Mouse (Mus musculus): ENCODE data around the gene Gm11937. TPM values are rescaled to one million over a fixed set of nuclear protein-coding genes. Genes with fewer than 3 reads are reported as not detected.

The Gm11937 gene
- total RNA-seq, 2 experiments from 2014 or later, result not detected

GRCm38 (mm10) chr11:99585096-99585495, 24.9 kb downstream of the Gm11937 start:
- DNase-seq (ENCODE audit: low spot score), result no peak
- intact Hi-C loops (cut with DNase I), result no loop called here

GRCm38 (mm10) chr11:99583245-99583704, 26.7 kb downstream of the Gm11937 start, which contains the start of gene Krtap1-4:
Krtap1-4 (minus strand) TSS chr11:99583654.
- intact Hi-C loops (cut with DNase I), result no loop called here
- DNase-seq (ENCODE audit: low spot score), result no peak

- DNase-seq (ENCODE audit: low spot score), result no peak
- intact Hi-C loops (cut with DNase I), result no loop called here
Observed at GRCm38 (mm10) chr11:99581564-99581963, 28.4 kb downstream of the Gm11937 start.

- intact Hi-C loops (cut with DNase I), result no loop called here
- DNase-seq (ENCODE audit: low spot score), result no peak
Observed at GRCm38 (mm10) chr11:99581051-99581450, 28.9 kb downstream of the Gm11937 start.

GRCm38 (mm10) chr11:99580636-99581035, 29.4 kb downstream of the Gm11937 start, which contains the start of gene Krtap1-5:
Krtap1-5 (minus strand) TSS chr11:99581016.
- no peak for DNase-seq (ENCODE audit: low spot score)
- intact Hi-C loops (cut with DNase I), result no loop called here

GRCm38 (mm10) chr11:99574106-99574505, 35.9 kb downstream of the Gm11937 start:
- DNase-seq (ENCODE audit: low spot score), result no peak
- intact Hi-C loops (cut with DNase I), result loop anchor here (2.0 kb wide), 1 partner anchor 195 kb away; no protein-coding TSS in a partner anchor

- DNase-seq (ENCODE audit: low spot score), result no peak
- intact Hi-C loops (cut with DNase I), result loop anchor here (2.0 kb wide), 1 partner anchor 108 kb away; no protein-coding TSS in a partner anchor
Observed at GRCm38 (mm10) chr11:99573164-99573563, 36.8 kb downstream of the Gm11937 start.

- no peak for DNase-seq (ENCODE audit: low spot score)
- intact Hi-C loops (cut with DNase I), result no loop called here
Observed at GRCm38 (mm10) chr11:99566530-99566929, 43.5 kb downstream of the Gm11937 start, which contains the start of gene Krtap3-1. Krtap3-1 (minus strand) TSS chr11:99566630.

GRCm38 (mm10) chr11:99562580-99562979, 47.4 kb downstream of the Gm11937 start:
- intact Hi-C loops (cut with DNase I), result no loop called here
- DNase-seq (ENCODE audit: low spot score), result no peak

Other genes starting within 250 kb of the Gm11937 start
- not detected for gene Krt28, start 235.3 kb downstream of the Gm11937 start, total RNA-seq (2021)
- 1 to 10 TPM; 5.3 to 5.5 TPM for gene Krt10, start 220.8 kb downstream of the Gm11937 start, total RNA-seq (2021)
- gene Krt12, start 187.9 kb downstream of the Gm11937 start, total RNA-seq (2021), result not detected
- gene Krt20, start 172.0 kb downstream of the Gm11937 start, total RNA-seq (2021), result not detected
- gene Krt23, start 117.1 kb downstream of the Gm11937 start, total RNA-seq (2021), result not detected
- not detected for gene Krt39, start 88.9 kb downstream of the Gm11937 start, total RNA-seq (2021)
- gene Krt40, start 67.0 kb downstream of the Gm11937 start, total RNA-seq (2021), result not detected
- not detected for gene Krtap3-3, start 59.3 kb downstream of the Gm11937 start, total RNA-seq (2021)
- gene Krtap3-2, start 53.3 kb downstream of the Gm11937 start, total RNA-seq (2021), result not detected
- gene Gm11939, start 50.7 kb downstream of the Gm11937 start, total RNA-seq (2021), result not detected
- not detected for gene Krtap3-1, start 43.6 kb downstream of the Gm11937 start, total RNA-seq (2021)
- gene Krtap1-5, start 29.2 kb downstream of the Gm11937 start, total RNA-seq (2021), result not detected
- gene Krtap1-4, start 26.5 kb downstream of the Gm11937 start, total RNA-seq (2021), result not detected
- not detected for gene Krtap1-3, start 18.9 kb downstream of the Gm11937 start, total RNA-seq (2021)
- not detected for gene Krtap9-3, start 12.1 kb downstream of the Gm11937 start, total RNA-seq (2021)
- gene Gm11938, start 6.9 kb downstream of the Gm11937 start, total RNA-seq (2021), result not detected
- not detected for gene Krtap2-4, start 4.7 kb upstream of the Gm11937 start, total RNA-seq (2021)
- not detected for gene Gm11562, start 10.2 kb upstream of the Gm11937 start, total RNA-seq (2021)
- not detected for gene Krtap4-1, start 18.0 kb upstream of the Gm11937 start, total RNA-seq (2021)
- not detected for gene Krtap4-2, start 24.9 kb upstream of the Gm11937 start, total RNA-seq (2021)
- gene Krtap4-7, start 33.9 kb upstream of the Gm11937 start, total RNA-seq (2021), result not detected
- gene Gm11555, start 40.0 kb upstream of the Gm11937 start, total RNA-seq (2021), result not detected
- not detected for gene Gm11563, start 48.8 kb upstream of the Gm11937 start, total RNA-seq (2021)
- not detected for gene Krtap4-6, start 55.8 kb upstream of the Gm11937 start, total RNA-seq (2021)
- gene Gm14190, start 80.6 kb upstream of the Gm11937 start, total RNA-seq (2021), result not detected
- gene Gm14180, start 124.1 kb upstream of the Gm11937 start, total RNA-seq (2021), result not detected
- not detected for gene Gm11595, start 162.7 kb upstream of the Gm11937 start, total RNA-seq (2021)
- gene Krtap4-8, start 170.5 kb upstream of the Gm11937 start, total RNA-seq (2021), result not detected
- gene Krtap4-9, start 175.0 kb upstream of the Gm11937 start, total RNA-seq (2021), result not detected
- not detected for gene Gm11596, start 183.3 kb upstream of the Gm11937 start, total RNA-seq (2021)
- gene Gm11569, start 188.7 kb upstream of the Gm11937 start, total RNA-seq (2021), result not detected
- not detected for gene Gm11554, start 194.3 kb upstream of the Gm11937 start, total RNA-seq (2021)
- gene Krtap4-13, start 199.7 kb upstream of the Gm11937 start, total RNA-seq (2021), result not detected
- not detected for gene Gm11564, start 205.5 kb upstream of the Gm11937 start, total RNA-seq (2021)
- not detected for gene 2300003K06Rik, start 227.9 kb upstream of the Gm11937 start, total RNA-seq (2021)
- gene Krtap4-16, start 241.4 kb upstream of the Gm11937 start, total RNA-seq (2021), result not detected
- not detected for gene Gm11568, start 247.7 kb upstream of the Gm11937 start, total RNA-seq (2021)

Data from heart, postnatal 25 days (tissue).